Mouse (Mus musculus) intestine, embryonic 16.5 days (tissue): Measurements from ENCODE around the gene Kat7. TPM values are rescaled to one million over a fixed set of nuclear protein-coding genes. Genes with fewer than 3 reads are reported as not detected.

Experiments
- ATAC-seq: fragments of 200-750 bp; cut with Nextera tagmentation; 2 replicates; pipeline ENCODE4 v1.8.0; 2017; ENCODE audit warnings: moderate TSS enrichment, moderate library complexity
- H3K27ac ChIP-seq: fragments of 300-500 bp; sonication (generic); 2 replicates; pipeline ENCODE4 v1.5.1; 2014; ENCODE audit warnings: mild to moderate bottlenecking, low read length
- H3K27me3 ChIP-seq: fragments of 300-500 bp; sonication (generic); replicated peaks from 2 replicates; pipeline ENCODE4 v1.6.1; 2014; ENCODE audit warnings: low read length, control low read depth, mixed read lengths; ENCODE audit not compliant: control insufficient read depth, insufficient read depth
- H3K36me3 ChIP-seq: fragments of 300-500 bp; sonication (generic); 2 replicates; pipeline ENCODE4 v1.6.1; 2014; ENCODE audit warnings: low read length, control low read depth; ENCODE audit not compliant: control insufficient read depth, insufficient read depth
- H3K4me1 ChIP-seq: fragments of 300-500 bp; sonication (generic); 2 replicates; pipeline ENCODE4 v1.6.1; 2014; ENCODE audit warnings: low read length, control low read depth, mixed read lengths; ENCODE audit not compliant: control insufficient read depth, insufficient read depth
- H3K4me2 ChIP-seq: fragments of 300-500 bp; sonication (generic); 2 replicates; pipeline ENCODE4 v1.6.1; 2014; ENCODE audit warnings: low read depth, low read length, control low read depth
- H3K4me3 ChIP-seq: fragments of 300-500 bp; sonication (generic); 2 replicates; pipeline ENCODE4 v1.5.1; 2014; ENCODE audit warnings: mild to moderate bottlenecking, low read length
- H3K9ac ChIP-seq: fragments of 300-500 bp; sonication (generic); 2 replicates; pipeline ENCODE4 v1.6.1; 2014; ENCODE audit warnings: low read depth, low read length
- H3K9me3 ChIP-seq: fragments of 300-500 bp; sonication (generic); 2 replicates; pipeline ENCODE4 v1.6.1; 2016; ENCODE audit warnings: low read length, control low read depth; ENCODE audit not compliant: control insufficient read depth
- WGBS: fragments of 180-500 bp; shearing (Covaris S2); extraction: QIAGEN DNeasy Blood & Tissue Kit; methylation state at CpG from one replicate; pipeline ENCODE4 v1.1.7; 2014; 5-methylcytosine and 5-hydroxymethylcytosine counted together
- polyA plus RNA-seq: library from polyadenylated mRNA; unstranded; fragments of >200 nt; fragmentation: Nextera tagmentation; extraction: Ambion mirVana; gene quantifications from 2 replicates; pipeline ENCODE4 v1.2.1, GENCODE M21; 2015

Kat7 gene
- polyA plus RNA-seq, 1 experiment from 2014 or later, result 61.1 TPM

- Histone ChIP-seq H3K36me3 (no peaks in the 10 kb centered on the region; the same call in 1 of the 2 replicates), H3K4me3 (no peak overlapping the region), H3K4me1 (peaks cover 11% of the 10 kb centered on the region; the same call in 1 of the 2 replicates), H3K9ac (no peak overlapping the region), H3K27ac (no peak overlapping the region), H3K27me3 (no peaks in the 10 kb centered on the region), H3K4me2 (no peak overlapping the region), H3K9me3 (no peaks in the 10 kb centered on the region)
- ATAC-seq, result no peak
- 82% methylated on average over 2 of the region's 2 CpGs for WGBS
Observed at GRCm38 (mm10) chr11:95352686-95353085, 42.6 kb upstream of the Kat7 start.

- Histone ChIP-seq H3K9me3 (no peaks in the 10 kb centered on the region), H3K27me3 (no peaks in the 10 kb centered on the region), H3K9ac (no peak overlapping the region), H3K4me1 (peaks cover 7% of the 10 kb centered on the region; the same call in 1 of the 2 replicates), H3K4me3 (no peak overlapping the region), H3K36me3 (no peaks in the 10 kb centered on the region; the same call in 1 of the 2 replicates), H3K4me2 (no peak overlapping the region), H3K27ac (peak overlapping the region; percentile 76)
- 54% methylated on average over 3 of the region's 3 CpGs for WGBS
- ATAC-seq, result peak; percentile 85
Observed at GRCm38 (mm10) chr11:95350960-95351359, 40.9 kb upstream of the Kat7 start.

- peak; percentile 62 for ATAC-seq
- no peak overlapping the region for H3K4me2 ChIP-seq
- H3K36me3 ChIP-seq, result no peaks in the 10 kb centered on the region; the same call in 1 of the 2 replicates
- 64% methylated on average over 6 of the region's 6 CpGs for whole genome bisulfite sequencing
- H3K4me1 ChIP-seq, result peaks cover 7% of the 10 kb centered on the region; the same call in 1 of the 2 replicates
- no peak overlapping the region for H3K9ac ChIP-seq
- H3K27me3 ChIP-seq, result no peaks in the 10 kb centered on the region
- peak overlapping the region; percentile 76 for H3K27ac ChIP-seq
- H3K4me3 ChIP-seq, result no peak overlapping the region
- no peaks in the 10 kb centered on the region for H3K9me3 ChIP-seq
Observed at GRCm38 (mm10) chr11:95350289-95350688, 40.2 kb upstream of the Kat7 start.

GRCm38 (mm10) chr11:95344181-95344580, 34.1 kb upstream of the Kat7 start:
- no peak overlapping the region for H3K27ac ChIP-seq
- no peak overlapping the region for H3K4me3 ChIP-seq
- H3K27me3 ChIP-seq, result no peaks in the 10 kb centered on the region
- H3K9ac ChIP-seq, result no peak overlapping the region
- no peak overlapping the region for H3K4me2 ChIP-seq
- peaks cover 15% of the 10 kb centered on the region for H3K4me1 ChIP-seq
- H3K36me3 ChIP-seq, result no peaks in the 10 kb centered on the region; the same call in 1 of the 2 replicates
- H3K9me3 ChIP-seq, result no peaks in the 10 kb centered on the region
- 45% methylated on average over 2 of the region's 2 CpGs for WGBS
- no peak for ATAC-seq

GRCm38 (mm10) chr11:95343180-95343579, 33.1 kb upstream of the Kat7 start:
- H3K27me3 ChIP-seq, result no peaks in the 10 kb centered on the region
- no peaks in the 10 kb centered on the region for H3K9me3 ChIP-seq
- H3K9ac ChIP-seq, result no peak overlapping the region
- 74% methylated on average over 4 of the region's 4 CpGs for WGBS
- no peak overlapping the region for H3K4me3 ChIP-seq
- no peak overlapping the region for H3K4me2 ChIP-seq
- H3K27ac ChIP-seq, result no peak overlapping the region
- H3K36me3 ChIP-seq, result no peaks in the 10 kb centered on the region; the same call in 1 of the 2 replicates
- H3K4me1 ChIP-seq, result peaks cover 24% of the 10 kb centered on the region
- no peak for ATAC-seq

GRCm38 (mm10) chr11:95340664-95341063, 30.6 kb upstream of the Kat7 start:
- whole genome bisulfite sequencing, result 58% methylated on average over 5 of the region's 5 CpGs
- Histone ChIP-seq H3K4me1 (peaks cover 31% of the 10 kb centered on the region), H3K36me3 (no peaks in the 10 kb centered on the region), H3K9me3 (no peaks in the 10 kb centered on the region), H3K4me2 (no peak overlapping the region), H3K9ac (no peak overlapping the region), H3K27me3 (no peaks in the 10 kb centered on the region), H3K4me3 (no peak overlapping the region), H3K27ac (no peak overlapping the region)
- no peak for ATAC-seq

GRCm38 (mm10) chr11:95340259-95340658, 30.2 kb upstream of the Kat7 start:
- H3K4me3 ChIP-seq, result no peak overlapping the region
- 85% methylated on average over 1 of the region's 1 CpGs for WGBS
- H3K27me3 ChIP-seq, result no peaks in the 10 kb centered on the region
- no peak overlapping the region for H3K4me2 ChIP-seq
- no peak for ATAC-seq
- H3K27ac ChIP-seq, result no peak overlapping the region
- no peak overlapping the region for H3K9ac ChIP-seq
- H3K36me3 ChIP-seq, result no peaks in the 10 kb centered on the region
- H3K4me1 ChIP-seq, result peaks cover 31% of the 10 kb centered on the region
- H3K9me3 ChIP-seq, result no peaks in the 10 kb centered on the region

GRCm38 (mm10) chr11:95339471-95340021, 29.5 kb upstream of the Kat7 start:
- Histone ChIP-seq H3K4me1 (peaks cover 26% of the 10 kb centered on the region), H3K27me3 (no peaks in the 10 kb centered on the region), H3K9me3 (no peaks in the 10 kb centered on the region), H3K9ac (no peak overlapping the region; the same call in 1 of the 2 replicates), H3K27ac (peak overlapping the region; percentile 26; the same call in 1 of the 2 replicates), H3K36me3 (no peaks in the 10 kb centered on the region), H3K4me2 (peak overlapping the region; percentile 30; the same call in 1 of the 2 replicates), H3K4me3 (peak overlapping the region; percentile 13; the same call in 1 of the 2 replicates)
- no peak for ATAC-seq
- 20% methylated on average over 14 of the region's 14 CpGs for WGBS

GRCm38 (mm10) chr11:95337846-95338342, 27.8 kb upstream of the Kat7 start:
- Histone ChIP-seq H3K9ac (peak overlapping the region; percentile 80), H3K27ac (no peak overlapping the region), H3K36me3 (no peaks in the 10 kb centered on the region), H3K4me1 (peaks cover 23% of the 10 kb centered on the region), H3K4me3 (peak overlapping the region; percentile 74), H3K9me3 (no peaks in the 10 kb centered on the region), H3K4me2 (peak overlapping the region; percentile 63), H3K27me3 (no peaks in the 10 kb centered on the region)
- 19% methylated on average over 9 of the region's 9 CpGs for WGBS
- ATAC-seq, result no peak
